ENCODE assay signal across 15 mouse cellular contexts in the genomic region with DNA sequence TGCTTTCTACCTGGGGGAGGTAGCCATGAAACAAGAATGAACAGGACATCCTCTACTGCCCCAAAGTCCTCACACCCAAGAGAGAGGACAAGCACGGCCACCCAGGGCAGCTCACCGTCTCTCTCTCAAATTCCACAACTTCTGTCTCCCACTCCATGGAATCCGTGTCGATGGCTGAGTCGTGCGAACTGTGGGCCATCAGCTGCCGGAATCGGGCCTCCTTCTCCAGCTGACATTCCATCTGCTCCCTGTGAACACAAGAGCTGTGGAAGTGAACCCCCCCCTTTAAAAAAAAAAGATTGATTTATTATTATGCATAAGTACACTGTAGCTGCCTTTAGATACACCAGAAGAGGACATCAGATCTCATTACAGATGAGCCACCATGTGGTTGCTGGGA.
DNase-seq lines count a peak whose midpoint lies in the region; TF ChIP-seq lines count a peak whose summit lies in the region.
"Had no signal": no experiment of that assay in that cellular context is flagged by ENCODE, and none has a peak within 500 bp of the region (broad histone marks: within the 10 kb centered on the region; RNA-seq: fewer than 3 reads in every experiment).

No protein-coding gene starts in this region.

- peak overlapping the region; percentile 20; the same call in 1 of the 2 replicates for H3K27ac ChIP-seq in layer of hippocampus, adult 2 months

- DNase-seq in layer of hippocampus, adult 2 months (ENCODE audit: low spot score in 2 of 2), result peak in 1 of 2 experiments; percentile 61
- DNase-seq in layer of hippocampus, postnatal 14 days (ENCODE audit: low spot score in 2 of 2), result no peak
- DNase-seq in layer of hippocampus, adult 9-11 months, result peak; percentile 49
- no peak for DNase-seq in layer of hippocampus, adult 9-10 months (ENCODE audit: low spot score)
- DNase-seq in right cerebral cortex, adult 18-20 months, result peak; percentile 49
- DNase-seq in right cerebral cortex, postnatal 36 days (ENCODE audit: low spot score in 2 of 2), result no peak
- DNase-seq: adrenal gland, adult 2 months; adrenal gland, adult 8-10 months; adrenal gland, postnatal 10 days; adrenal gland, postnatal 14 days; adrenal gland, postnatal 25 days; adrenal gland, postnatal 36 days; B cell, adult 2 months; cerebellum, adult 11 months; cerebellum, adult 11-12 months had no signal

- no peak overlapping the region for H3K4me3 ChIP-seq in layer of hippocampus, adult 2 months

- no peak for TF ChIP-seq CTCF in layer of hippocampus, adult 2 months (conservative IDR thresholded peaks at IDR 0.05)

Comparison
In these comparisons a context has a peak if more than half of its experiments do, and no peak if none do; other contexts are left out.
1. DNase-seq: peak in layer of hippocampus, adult 9-11 months (single experiment) and right cerebral cortex, adult 18-20 months (single experiment); none in layer of hippocampus, postnatal 14 days (0 of 2), layer of hippocampus, adult 9-10 months (single experiment) and right cerebral cortex, postnatal 36 days (0 of 2).